Mouse (Mus musculus) erythroblast, embryonic 14.5 days (primary cell): ENCODE measurements around the gene Gm20821. TPM values are rescaled to one million over a fixed set of nuclear protein-coding genes. Genes with fewer than 3 reads are reported as not detected.
"Not testable (repeated sequence)": the region's sequence is repeated elsewhere in the genome, so short reads cannot be mapped to it uniquely, and the experiment has no call there.

ENCODE experiments used
- H3K27me3 ChIP-seq: 2 replicates; pipeline ENCODE4 v1.6.1; 2012; ENCODE audit warnings: inconsistent platforms; ENCODE audit not compliant: control insufficient read depth
- H3K36me3 ChIP-seq: 2 replicates; pipeline ENCODE4 v1.6.1; 2012; ENCODE audit warnings: mild to moderate bottlenecking, inconsistent platforms; ENCODE audit not compliant: control insufficient read depth
- H3K4me1 ChIP-seq: 2 replicates; pipeline ENCODE4 v1.6.1; 2012; ENCODE audit warnings: inconsistent platforms; ENCODE audit not compliant: control insufficient read depth
- H3K4me3 ChIP-seq: replicated peaks from 2 replicates; pipeline ENCODE3; 2012; ENCODE audit warnings: moderate library complexity, mild to moderate bottlenecking, inconsistent platforms
- H3K9me3 ChIP-seq: 2 replicates; pipeline ENCODE4 v1.6.1; 2012; ENCODE audit warnings: low read length, inconsistent platforms, mixed read lengths; ENCODE audit not compliant: control insufficient read depth
- polyA plus RNA-seq: library from polyadenylated mRNA; stranded (reverse); fragments of >175 nt; gene quantifications from 2 replicates; pipeline ENCODE4 v1.2.3, GENCODE M21; 2012

Gm20821 gene
- polyA plus RNA-seq: not detected in 2 replicates

GRCm38 (mm10) chrY:9781504-9781903 is at the start of gene Gm20821:
Gene Gm20821 (plus strand): TSS chrY:9781804.
- H3K9me3 ChIP-seq, H3K36me3 ChIP-seq, H3K4me1 ChIP-seq, H3K4me3 ChIP-seq, H3K27me3 ChIP-seq: not testable (repeated sequence)
